Mouse (Mus musculus) embryonic fibroblast, embryonic 13.5 days (primary cell): ENCODE measurements around the gene Vmn1r189. TPM values are rescaled to one million over a fixed set of nuclear protein-coding genes. Genes with fewer than 3 reads are reported as not detected.
"Not testable (repeated sequence)": the region's sequence is repeated elsewhere in the genome, so short reads cannot be mapped to it uniquely, and the experiment has no call there.

ENCODE experiments used
- H3K27ac ChIP-seq: 2 replicates; pipeline ENCODE4 v1.5.1; 2012; ENCODE audit warnings: low read length, control low read depth, inconsistent platforms; ENCODE audit not compliant: insufficient read depth
- H3K4me1 ChIP-seq: 2 replicates; pipeline ENCODE4 v1.6.1; 2011; ENCODE audit warnings: low read length; ENCODE audit not compliant: control insufficient read depth, insufficient read depth
- H3K4me3 ChIP-seq: 2 replicates; pipeline ENCODE4 v1.5.1; 2011; ENCODE audit warnings: mild to moderate bottlenecking, control low read depth, low read length; ENCODE audit not compliant: insufficient read depth
- CTCF ChIP-seq: IDR thresholded peaks from 2 replicates; pipeline ENCODE4 v1.5.1; 2011; ENCODE audit warnings: mild to moderate bottlenecking, control low read depth, low read length, moderate library complexity, borderline replicate concordance; ENCODE audit not compliant: insufficient read depth
- POLR2A ChIP-seq: IDR thresholded peaks from 2 replicates; pipeline ENCODE4 v1.6.1; 2011; ENCODE audit warnings: low read depth, mild to moderate bottlenecking, control low read depth, low read length, moderate library complexity
- polyA plus RNA-seq: library from polyadenylated mRNA; stranded (reverse); fragments of >200 nt; gene quantifications from 2 replicates; pipeline ENCODE4 v1.2.4, GENCODE M21; 2011; ENCODE audit warnings: low read depth; ENCODE audit not compliant: missing spikeins, insufficient read length

Vmn1r189 gene
- polyA plus RNA-seq: not detected in 2 replicates

DNA sequence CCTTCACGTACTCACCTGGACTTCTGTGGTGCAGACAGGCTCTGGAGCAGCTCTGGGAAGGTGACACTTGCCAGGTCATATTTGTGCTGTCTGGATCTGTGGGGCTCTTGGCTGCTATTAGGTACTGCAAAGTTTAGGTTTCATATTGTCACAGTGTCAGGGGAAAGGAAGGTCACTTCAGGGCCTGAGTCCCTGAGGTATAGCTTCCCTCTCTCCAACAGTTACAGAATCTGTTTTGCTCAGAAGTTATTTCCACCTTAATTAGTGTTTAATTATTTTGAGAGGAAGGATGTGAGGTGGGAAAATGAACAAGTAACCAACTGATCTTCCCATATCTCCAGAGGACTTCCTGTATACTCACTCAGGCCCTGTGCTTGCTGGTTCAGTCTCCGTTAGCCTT lies at the start of gene Vmn1r189:
Gene Vmn1r189 (minus strand): TSS at position 101 of the 400 bp plus-strand sequence.
- not testable (repeated sequence) for H3K4me3 ChIP-seq, H3K4me1 ChIP-seq, H3K27ac ChIP-seq

DNA sequence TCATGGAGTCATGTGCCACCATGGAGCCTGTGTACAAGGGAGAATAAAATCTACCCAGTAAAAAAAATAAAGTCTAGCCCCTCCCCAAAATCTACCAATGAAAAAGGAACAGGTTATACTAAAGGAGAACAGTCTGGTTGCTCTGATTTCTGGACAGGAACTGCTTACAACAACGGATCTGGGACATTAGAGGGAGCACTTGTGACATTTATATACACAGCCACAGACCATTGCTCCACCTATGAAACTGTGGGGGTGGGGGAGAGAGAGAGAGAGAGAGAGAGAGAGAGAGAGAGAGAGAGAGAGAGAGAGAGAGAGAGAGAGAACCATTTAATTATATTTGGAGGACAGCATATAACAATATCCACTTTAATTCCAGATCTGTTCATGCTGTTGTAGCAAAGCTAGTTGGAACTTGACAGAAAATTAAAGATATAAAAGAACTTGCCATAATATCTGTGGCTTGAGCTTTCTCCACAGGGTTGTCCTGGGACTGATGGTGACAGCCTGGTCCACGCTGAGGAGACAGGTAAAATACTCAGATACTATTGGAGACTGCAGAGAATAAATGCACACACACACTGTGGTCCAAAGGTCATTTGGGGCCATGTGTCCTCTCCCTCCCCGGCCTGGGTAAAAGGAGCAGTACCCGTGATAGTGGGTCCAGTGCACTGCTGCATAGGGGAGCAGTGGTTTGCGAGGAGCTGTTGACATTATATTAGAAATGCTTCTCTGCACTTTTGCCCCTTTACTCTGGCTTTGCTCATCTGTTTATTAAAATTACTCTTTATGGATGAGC lies 31.1 kb upstream of the Vmn1r189 start:
- not testable (repeated sequence) for H3K4me1 ChIP-seq, H3K27ac ChIP-seq, H3K4me3 ChIP-seq

DNA sequence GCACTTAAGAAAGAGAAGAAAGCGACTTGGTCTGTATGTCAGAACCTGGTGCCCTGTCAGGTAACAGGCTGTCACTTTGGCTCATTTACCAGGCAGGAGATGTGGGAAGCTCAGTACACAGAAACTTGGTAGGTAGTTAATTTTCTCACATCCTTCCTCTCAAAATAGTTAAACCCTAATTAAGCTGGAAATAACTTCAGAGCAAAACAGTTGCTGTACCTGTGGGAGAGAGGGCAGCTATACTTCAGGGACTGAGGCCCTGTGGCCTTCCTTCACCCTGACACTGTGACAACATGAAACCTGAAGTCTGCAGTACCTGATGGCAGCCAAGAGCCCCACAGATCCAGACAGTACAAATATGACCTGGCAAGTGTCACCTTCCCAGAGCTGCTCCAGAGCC lies 21.5 kb downstream of the Vmn1r189 start, which contains the start of gene Vmn1r188:
Gene Vmn1r188 (plus strand): TSS at position 301 of the 400 bp plus-strand sequence.
- not testable (repeated sequence) for H3K27ac ChIP-seq, H3K4me3 ChIP-seq, H3K4me1 ChIP-seq

DNA sequence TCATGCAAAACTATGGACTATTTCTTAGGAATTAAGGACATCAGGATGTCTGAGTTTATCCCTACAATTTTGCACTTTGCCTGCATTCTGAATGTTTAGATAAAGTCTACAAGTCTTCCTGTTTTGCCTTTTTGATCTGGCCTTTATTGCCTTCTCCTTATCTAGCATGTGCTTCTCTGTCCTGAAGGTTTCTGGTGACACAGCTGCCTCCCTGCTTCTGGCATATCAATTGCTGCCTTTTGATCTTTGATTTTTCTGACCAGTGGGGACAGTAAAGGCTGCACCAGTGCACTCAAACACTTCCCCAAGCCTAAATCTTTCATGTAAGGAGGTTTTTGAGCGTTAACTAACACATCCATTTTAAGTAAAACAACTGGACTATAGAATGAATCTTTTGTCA lies 42.2 kb downstream of the Vmn1r189 start:
- TF ChIP-seq CTCF (no peak), POLR2A (no peak)
- Histone ChIP-seq H3K4me1 (no peaks in the 10 kb centered on the region), H3K4me3 (no peak overlapping the region), H3K27ac (no peak overlapping the region)

DNA sequence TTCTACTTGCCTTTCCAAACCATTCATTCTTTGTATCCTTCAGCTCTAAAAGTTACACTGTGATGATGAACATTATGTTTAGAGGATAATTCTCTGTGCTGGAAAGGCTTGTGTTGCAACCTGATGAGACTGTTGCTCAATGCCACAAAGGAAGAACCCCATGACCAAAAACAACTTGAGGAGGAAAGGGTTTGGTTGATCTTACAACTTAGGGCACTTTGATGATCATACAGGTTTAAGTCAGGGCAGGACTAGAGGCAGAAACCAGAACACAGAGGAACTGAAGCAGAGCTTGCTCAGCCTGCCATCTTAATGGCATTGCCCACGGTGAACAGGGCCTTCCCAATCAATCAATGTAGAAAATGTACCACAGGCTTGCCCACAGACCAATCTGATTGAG lies 44.2 kb downstream of the Vmn1r189 start:
- Histone ChIP-seq H3K27ac (no peak overlapping the region), H3K4me3 (no peak overlapping the region), H3K4me1 (no peaks in the 10 kb centered on the region)
- TF ChIP-seq POLR2A (no peak), CTCF (no peak)

DNA sequence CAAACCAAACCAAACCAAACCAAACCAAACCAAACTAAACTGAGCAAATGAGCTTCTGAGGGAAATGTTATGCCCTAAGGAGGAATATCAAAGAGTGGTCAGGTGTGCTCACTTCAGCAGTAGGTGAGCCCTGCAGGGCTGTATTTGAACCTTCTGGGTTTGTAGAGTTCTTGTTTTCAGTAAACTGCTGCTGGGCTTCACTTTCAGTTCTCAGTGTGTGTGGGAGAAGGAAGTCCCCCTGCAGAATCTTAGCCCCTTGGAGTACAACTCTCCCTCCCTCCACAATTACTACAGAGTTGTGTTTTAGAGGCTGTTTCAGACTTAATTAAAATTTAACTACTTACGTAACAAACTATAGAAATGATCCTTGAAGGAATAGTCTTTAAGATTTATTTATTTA lies 51.9 kb downstream of the Vmn1r189 start:
- no peak overlapping the region for H3K27ac ChIP-seq
- TF ChIP-seq POLR2A (no peak), CTCF (no peak)

DNA sequence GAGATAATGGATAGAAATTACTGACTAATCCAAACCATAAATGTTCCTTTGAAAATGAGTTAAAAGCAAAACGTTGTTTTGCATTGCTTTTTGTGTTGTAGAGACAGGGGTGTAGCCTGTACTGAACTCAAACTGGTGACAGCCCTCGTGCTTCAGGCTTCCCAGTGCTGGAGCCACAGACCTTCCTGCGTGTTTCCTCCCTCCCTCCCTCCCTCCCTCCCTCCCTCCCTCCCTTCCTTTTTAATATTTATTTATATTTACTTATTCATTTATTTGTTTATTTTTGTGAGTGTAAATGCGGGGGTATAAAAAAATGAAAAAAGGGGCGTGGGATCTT lies 54.1 kb downstream of the Vmn1r189 start:
- Histone ChIP-seq H3K4me1 (no peaks in the 10 kb centered on the region), H3K4me3 (peak overlapping the region; percentile 64), H3K27ac (no peak overlapping the region; the same call in 1 of the 2 replicates)
- no peak for TF ChIP-seq POLR2A
- no peak for TF ChIP-seq CTCF

More for the DNA sequence above, 51.9 kb downstream of the Vmn1r189 start:
- Histone ChIP-seq H3K4me1 (no peaks in the 10 kb centered on the region), H3K4me3 (no peak overlapping the region)

DNA sequence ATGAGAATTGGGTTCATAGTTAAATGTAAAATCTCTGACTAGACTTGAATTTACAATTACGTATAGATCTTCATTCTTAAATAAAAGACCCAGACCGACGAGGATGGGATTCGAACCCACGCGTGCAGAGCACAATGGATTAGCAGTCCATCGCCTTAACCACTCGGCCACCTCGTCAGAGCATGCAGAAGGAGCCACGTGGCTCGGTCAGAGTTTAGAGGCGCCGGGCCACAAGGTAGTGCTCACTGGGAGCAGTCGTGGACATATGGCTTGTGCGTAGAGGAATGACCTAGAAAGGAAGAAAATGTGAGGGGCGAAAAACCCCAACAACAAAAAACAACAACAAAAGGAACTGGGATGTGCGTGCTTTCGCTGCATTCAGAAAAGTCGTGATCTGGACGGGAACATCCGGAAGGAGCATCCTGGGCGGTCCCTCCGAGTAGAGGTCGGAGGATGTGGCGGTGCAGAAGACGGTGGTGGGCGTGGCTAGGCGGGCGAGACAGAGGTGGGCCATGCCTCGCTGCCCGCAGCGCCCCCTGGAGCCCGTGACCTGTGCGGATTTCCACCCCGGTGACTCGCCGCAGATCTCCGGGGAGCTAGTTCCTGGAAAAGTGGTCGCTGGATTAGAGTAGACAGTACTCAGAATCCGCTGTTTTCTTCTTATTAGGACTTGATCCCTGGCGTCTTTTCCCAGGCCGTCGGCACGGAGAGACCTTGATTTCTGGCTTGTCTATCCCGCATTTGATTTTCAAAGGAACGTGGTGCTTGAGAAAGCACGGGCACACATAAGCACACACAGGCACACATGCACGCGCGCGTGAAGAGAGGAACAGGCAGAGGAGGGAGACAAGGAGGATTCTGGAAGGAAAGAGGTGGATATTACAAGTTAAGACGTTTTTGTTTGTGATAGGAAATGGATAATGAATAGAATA lies 54.8 kb downstream of the Vmn1r189 start:
- peak; percentile 67 for TF ChIP-seq CTCF
- TF ChIP-seq POLR2A: peak; percentile 77
- no peaks in the 10 kb centered on the region for H3K4me1 ChIP-seq

More for the DNA sequence above, 54.8 kb downstream of the Vmn1r189 start:
- Histone ChIP-seq H3K4me3 (peak overlapping the region; percentile 64), H3K27ac (peak overlapping the region; percentile 74)

Other genes starting within 250 kb of the Vmn1r189 start
- gene Zfp184, start 160.7 kb downstream of the Vmn1r189 start, polyA plus RNA-seq: 2.9 and 5.0 TPM in 2 replicates
- gene Pom121l2, start 124.6 kb downstream of the Vmn1r189 start, polyA plus RNA-seq: 0.23 and 0.32 TPM in 2 replicates
- gene Prss16, start 96.1 kb downstream of the Vmn1r189 start, polyA plus RNA-seq: 0.37 and 0.98 TPM in 2 replicates
- 1.3 TPM in 1 of 2 replicates, not detected in the other for gene Hist1h2ah, start 70.3 kb downstream of the Vmn1r189 start, polyA plus RNA-seq
- gene Hist1h2bk, start 70.0 kb downstream of the Vmn1r189 start, polyA plus RNA-seq: 16.3 and 22.3 TPM in 2 replicates
- gene Hist1h4i, start 64.5 kb downstream of the Vmn1r189 start, polyA plus RNA-seq: 5.6 and 9.1 TPM in 2 replicates
- 2.6 TPM in 1 of 2 replicates, not detected in the other for gene Hist1h2ag, start 62.9 kb downstream of the Vmn1r189 start, polyA plus RNA-seq
- gene Hist1h2bj, start 62.6 kb downstream of the Vmn1r189 start, polyA plus RNA-seq: 4.1 and 8.4 TPM in 2 replicates
- not detected in 2 replicates for gene Vmn1r188, start 21.4 kb downstream of the Vmn1r189 start, polyA plus RNA-seq
- gene Vmn1r191, start 78.1 kb upstream of the Vmn1r189 start, polyA plus RNA-seq: not detected in 2 replicates
- not detected in 2 replicates for gene Vmn1r192, start 85.3 kb upstream of the Vmn1r189 start, polyA plus RNA-seq
- not detected in 2 replicates for gene Vmn1r193, start 117.3 kb upstream of the Vmn1r189 start, polyA plus RNA-seq
- gene Vmn1r194, start 138.4 kb upstream of the Vmn1r189 start, polyA plus RNA-seq: not detected in 2 replicates
- gene Vmn1r195, start 164.7 kb upstream of the Vmn1r189 start, polyA plus RNA-seq: not detected in 2 replicates
- gene Vmn1r196, start 184.1 kb upstream of the Vmn1r189 start, polyA plus RNA-seq: not detected in 2 replicates
- gene Vmn1r197, start 218.8 kb upstream of the Vmn1r189 start, polyA plus RNA-seq: not detected in 2 replicates
- not detected in 2 replicates for gene Vmn1r198, start 244.5 kb upstream of the Vmn1r189 start, polyA plus RNA-seq